Mouse (Mus musculus) monocyte, adult 5-6 weeks (primary cell): Measurements from ENCODE around the gene Rbfox3. TPM values are rescaled to one million over a fixed set of nuclear protein-coding genes. Genes with fewer than 3 reads are reported as not detected.

Experiments
- ATAC-seq: fragments of 153-309, 156-312 bp; replicated peaks from 2 replicates; pipeline ENCODE4 v1.8.0; 2017; ENCODE audit warnings: mild to moderate bottlenecking; ENCODE audit not compliant: low TSS enrichment, insufficient number of reproducible peaks, severe bottlenecking, poor library complexity, low FRiP score
- total RNA-seq: library from RNA; stranded (forward); fragments of 200-1000, 200-491, 200-594 nt; gene quantifications from 3 replicates; pipeline ENCODE4 v1.2.3, GENCODE M21; 2017

The Rbfox3 gene
- total RNA-seq, 1 experiment from 2014 or later = not detected

- no peak for ATAC-seq
Observed at GRCm38 (mm10) chr11:118851391-118851790, 60.0 kb downstream of the Rbfox3 start.

GRCm38 (mm10) chr11:118847986-118848385 is 63.4 kb downstream of the Rbfox3 start:
- no peak for ATAC-seq

- ATAC-seq = no peak
Observed at GRCm38 (mm10) chr11:118840992-118841391, 70.4 kb downstream of the Rbfox3 start.

- ATAC-seq = no peak
Observed at GRCm38 (mm10) chr11:118838167-118838566, 73.2 kb downstream of the Rbfox3 start.

- ATAC-seq = no peak
Observed at GRCm38 (mm10) chr11:118836889-118837288, 74.5 kb downstream of the Rbfox3 start.

GRCm38 (mm10) chr11:118832793-118833481 is 78.5 kb downstream of the Rbfox3 start:
- ATAC-seq = no peak

- no peak for ATAC-seq
Observed at GRCm38 (mm10) chr11:118831730-118832129, 79.7 kb downstream of the Rbfox3 start.

- no peak for ATAC-seq
Observed at GRCm38 (mm10) chr11:118825280-118826094, 85.9 kb downstream of the Rbfox3 start.

GRCm38 (mm10) chr11:118821353-118821752 is 90.0 kb downstream of the Rbfox3 start:
- no peak for ATAC-seq

- ATAC-seq = no peak
Observed at GRCm38 (mm10) chr11:118818528-118818927, 92.9 kb downstream of the Rbfox3 start.

GRCm38 (mm10) chr11:118815118-118815517 is 96.3 kb downstream of the Rbfox3 start:
- ATAC-seq = no peak

- ATAC-seq = no peak
Observed at GRCm38 (mm10) chr11:118813942-118814341, 97.5 kb downstream of the Rbfox3 start.

- no peak for ATAC-seq
Observed at GRCm38 (mm10) chr11:118811404-118811803, 100.0 kb downstream of the Rbfox3 start.

GRCm38 (mm10) chr11:118807511-118807910 is 103.9 kb downstream of the Rbfox3 start:
- no peak for ATAC-seq

GRCm38 (mm10) chr11:118794856-118795602 is 116.4 kb downstream of the Rbfox3 start:
- ATAC-seq = no peak

- no peak for ATAC-seq
Observed at GRCm38 (mm10) chr11:118793639-118794021, 117.8 kb downstream of the Rbfox3 start.

GRCm38 (mm10) chr11:118792916-118793638 is 118.3 kb downstream of the Rbfox3 start:
- no peak for ATAC-seq

GRCm38 (mm10) chr11:118792163-118792915 is 119.1 kb downstream of the Rbfox3 start:
- no peak for ATAC-seq
